Mouse (Mus musculus): Measurements from ENCODE around the gene Pde6b. TPM values are rescaled to one million over a fixed set of nuclear protein-coding genes. Genes with fewer than 3 reads are reported as not detected.
A peak's percentile ranks its signal among the peaks of the same experiment; 100 is the strongest.

Pde6b gene
- polyA plus RNA-seq, 1 experiment from 2014 or later, result 0.07 TPM

DNA sequence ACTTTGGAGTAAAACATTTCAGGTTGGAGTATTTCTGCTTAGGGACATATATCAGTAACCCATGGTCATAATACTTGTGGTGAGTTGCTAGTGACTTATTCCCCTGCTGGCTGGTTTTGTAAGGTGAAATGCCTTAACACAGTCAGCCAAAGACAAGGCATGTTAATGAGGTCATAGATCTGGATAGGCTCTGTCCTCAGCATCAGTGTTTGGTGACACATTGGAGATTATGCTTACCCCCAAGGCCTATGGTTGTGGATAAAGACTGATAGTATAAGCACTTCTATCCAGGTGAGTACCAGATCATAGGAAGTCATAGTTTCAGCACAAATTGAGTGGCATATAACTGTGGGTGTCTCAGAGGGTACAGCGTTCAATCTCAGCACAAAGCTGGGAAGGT is 78.5 kb downstream of the Pde6b start:
- Histone ChIP-seq H3K4me1 (replicated peaks) (peaks cover 81% of the 10 kb centered on the region), H3K27ac (peak overlapping the region; percentile 91), H3K9ac (peak overlapping the region; percentile 92), H3K36me3 (peaks cover 7% of the 10 kb centered on the region; the same call in 1 of the 2 replicates), H3K4me3 (replicated peaks) (no peak overlapping the region), H3K4me2 (peak overlapping the region; percentile 96), H3K27me3 (no peaks in the 10 kb centered on the region), H3K9me3 (replicated peaks) (no peaks in the 10 kb centered on the region)
- 96% methylated on average over 1 of the region's 1 CpGs for WGBS (ENCODE audit: insufficient replicate concordance)
- no peak for ATAC-seq (ENCODE audit: low read depth)
- DNase-seq, result no peak

DNA sequence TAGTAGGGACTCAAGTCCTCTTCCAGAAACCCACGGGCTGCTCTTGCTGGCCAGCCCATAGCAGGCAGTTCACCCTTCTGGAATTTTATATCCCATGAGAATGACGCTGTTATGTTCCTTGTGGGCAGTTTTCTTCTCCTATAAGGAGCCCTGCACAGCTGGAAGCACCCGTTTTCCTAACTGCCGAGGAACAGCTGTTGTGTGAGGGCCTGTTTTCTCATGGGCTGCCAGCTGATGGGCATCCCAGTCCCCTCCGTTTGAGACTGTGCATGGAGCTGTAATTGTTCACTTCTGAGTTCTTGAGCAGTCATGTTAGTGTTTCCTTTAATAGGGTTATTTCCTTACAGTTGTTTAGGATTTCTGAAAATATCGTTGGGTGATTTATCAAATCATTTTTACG is 81.4 kb downstream of the Pde6b start:
- H3K4me2 ChIP-seq, result no peak overlapping the region
- WGBS (ENCODE audit: insufficient replicate concordance), result 81% methylated on average over 7 of the region's 7 CpGs
- H3K4me1 ChIP-seq (replicated peaks), result peaks cover 59% of the 10 kb centered on the region
- H3K9ac ChIP-seq, result no peak overlapping the region
- H3K27ac ChIP-seq, result no peak overlapping the region
- no peak overlapping the region for H3K4me3 ChIP-seq (replicated peaks)
- no peaks in the 10 kb centered on the region for H3K27me3 ChIP-seq
- no peaks in the 10 kb centered on the region for H3K9me3 ChIP-seq (replicated peaks)
- H3K36me3 ChIP-seq, result peaks cover 36% of the 10 kb centered on the region
- no peak for DNase-seq
- no peak for ATAC-seq (ENCODE audit: low read depth)

DNA sequence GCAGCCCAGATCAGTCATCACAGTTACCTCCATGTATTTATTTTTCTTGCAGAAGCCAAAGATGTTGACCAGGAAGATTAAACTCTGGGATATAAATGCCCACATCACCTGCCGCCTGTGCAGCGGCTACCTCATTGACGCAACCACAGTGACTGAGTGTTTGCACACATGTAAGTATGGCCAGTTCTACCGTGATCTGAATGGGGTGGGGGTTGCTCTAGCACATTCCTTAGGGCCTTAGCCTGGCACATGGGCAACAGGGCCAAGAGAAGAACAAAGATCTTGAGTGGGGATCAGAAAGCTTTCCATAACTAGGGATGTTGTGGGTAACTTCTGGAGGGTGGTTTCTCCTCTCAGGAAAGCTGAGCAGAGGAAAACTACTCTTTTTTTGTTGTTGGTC is 85.5 kb downstream of the Pde6b start:
- Histone ChIP-seq H3K27me3 (no peaks in the 10 kb centered on the region), H3K4me2 (no peak overlapping the region), H3K4me1 (replicated peaks) (peaks cover 19% of the 10 kb centered on the region), H3K9ac (no peak overlapping the region), H3K9me3 (replicated peaks) (no peaks in the 10 kb centered on the region), H3K36me3 (peaks cover 72% of the 10 kb centered on the region), H3K27ac (no peak overlapping the region), H3K4me3 (replicated peaks) (no peak overlapping the region)
- no peak for ATAC-seq (ENCODE audit: low read depth)
- DNase-seq, result no peak
- WGBS (ENCODE audit: insufficient replicate concordance), result 79% methylated on average over 4 of the region's 4 CpGs

DNA sequence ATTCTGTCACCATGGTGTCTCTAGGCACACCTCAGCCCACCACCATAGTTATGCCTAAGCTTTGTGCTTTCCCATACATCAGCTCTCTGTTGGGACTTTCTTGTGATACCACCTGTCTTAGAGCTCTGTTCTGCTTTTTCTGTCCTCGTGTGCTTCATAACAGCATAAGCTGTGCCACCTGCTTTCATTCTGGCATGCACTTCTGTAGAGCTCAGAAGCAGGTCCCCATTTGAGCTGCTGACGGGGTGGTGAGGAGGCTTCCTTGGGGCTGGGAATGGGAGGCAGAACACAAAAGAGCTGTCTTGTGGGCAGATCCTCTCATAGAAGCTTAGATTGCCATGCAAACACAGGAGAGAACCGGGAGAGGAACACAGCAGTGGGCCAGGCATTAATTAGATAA is 87.8 kb downstream of the Pde6b start:
- no peak for DNase-seq
- WGBS (ENCODE audit: insufficient replicate concordance), result 77% methylated on average over 3 of the region's 3 CpGs
- Histone ChIP-seq H3K27ac (no peak overlapping the region), H3K4me1 (replicated peaks) (peaks cover 7% of the 10 kb centered on the region; the same call in 1 of the 2 replicates), H3K4me2 (no peak overlapping the region), H3K4me3 (replicated peaks) (no peak overlapping the region), H3K9me3 (replicated peaks) (no peaks in the 10 kb centered on the region), H3K36me3 (peaks cover 78% of the 10 kb centered on the region), H3K27me3 (no peaks in the 10 kb centered on the region), H3K9ac (no peak overlapping the region)
- no peak for ATAC-seq (ENCODE audit: low read depth)

Other genes with a start within 250 kb of the Pde6b start
- gene Dr1, start 119.5 kb upstream of the Pde6b start, polyA plus RNA-seq (2015; fragmentation: Nextera tagmentation; extraction: Ambion mirVana), result 30.2 and 39.9 TPM in 2 replicates
- gene Pigg, start 75.8 kb upstream of the Pde6b start, polyA plus RNA-seq (2015; fragmentation: Nextera tagmentation; extraction: Ambion mirVana), result 3.5 and 4.6 TPM in 2 replicates
- gene Gm42517, start 20.5 kb upstream of the Pde6b start, polyA plus RNA-seq (2015; fragmentation: Nextera tagmentation; extraction: Ambion mirVana), result 0.05 and 0.07 TPM in 2 replicates
- gene Atp5k, start 46.1 kb downstream of the Pde6b start, polyA plus RNA-seq (2015; fragmentation: Nextera tagmentation; extraction: Ambion mirVana), result 328 and 358 TPM in 2 replicates
- gene Mfsd7a, start 60.5 kb downstream of the Pde6b start, polyA plus RNA-seq (2015; fragmentation: Nextera tagmentation; extraction: Ambion mirVana), result 0.07 and 0.15 TPM in 2 replicates
- 5.7 and 7.8 TPM in 2 replicates for gene Pcgf3, start 72.8 kb downstream of the Pde6b start, polyA plus RNA-seq (2015; fragmentation: Nextera tagmentation; extraction: Ambion mirVana)
- 0.06 and 0.09 TPM in 2 replicates for gene Cplx1, start 161.6 kb downstream of the Pde6b start, polyA plus RNA-seq (2015; fragmentation: Nextera tagmentation; extraction: Ambion mirVana)
- 23.1 and 33.3 TPM in 2 replicates for gene Gak, start 241.4 kb downstream of the Pde6b start, polyA plus RNA-seq (2015; fragmentation: Nextera tagmentation; extraction: Ambion mirVana)
- 12.9 and 13.9 TPM in 2 replicates for gene Tmem175, start 241.4 kb downstream of the Pde6b start, polyA plus RNA-seq (2015; fragmentation: Nextera tagmentation; extraction: Ambion mirVana)

All from liver, embryonic 13.5 days (tissue).